Mouse (Mus musculus) 3T3-L1 (cell line): Measurements from ENCODE around the gene Ythdf1.

Experiments
- DNase-seq: peaks from one replicate; pipeline ENCODE4 v3.0.0-alpha.2; 2015; ENCODE audit warnings: low read depth, low spot score

Ythdf1 gene

GRCm38 (mm10) chr2:180879365-180880067 lies 41.2 kb downstream of the Ythdf1 start:
- DNase-seq = no peak

GRCm38 (mm10) chr2:180870006-180870405 lies 50.7 kb downstream of the Ythdf1 start:
- DNase-seq = no peak

GRCm38 (mm10) chr2:180861561-180861960 lies 59.2 kb downstream of the Ythdf1 start:
- no peak for DNase-seq

GRCm38 (mm10) chr2:180857121-180857520 lies 63.6 kb downstream of the Ythdf1 start:
- DNase-seq = no peak

GRCm38 (mm10) chr2:180855005-180855544 lies 65.7 kb downstream of the Ythdf1 start:
- no peak for DNase-seq
